Mouse (Mus musculus): ENCODE measurements at regions not wholly inside any gene's neighbourhood (a gene's known extent, or its start where the extent isn't known, plus 50 kb on each side); places are given as distances from the start of the nearest gene placed in this dataset.
"Not testable (repeated sequence)": the region's sequence is repeated elsewhere in the genome, so short reads cannot be mapped to it uniquely, and the experiment has no call there.

DNA sequence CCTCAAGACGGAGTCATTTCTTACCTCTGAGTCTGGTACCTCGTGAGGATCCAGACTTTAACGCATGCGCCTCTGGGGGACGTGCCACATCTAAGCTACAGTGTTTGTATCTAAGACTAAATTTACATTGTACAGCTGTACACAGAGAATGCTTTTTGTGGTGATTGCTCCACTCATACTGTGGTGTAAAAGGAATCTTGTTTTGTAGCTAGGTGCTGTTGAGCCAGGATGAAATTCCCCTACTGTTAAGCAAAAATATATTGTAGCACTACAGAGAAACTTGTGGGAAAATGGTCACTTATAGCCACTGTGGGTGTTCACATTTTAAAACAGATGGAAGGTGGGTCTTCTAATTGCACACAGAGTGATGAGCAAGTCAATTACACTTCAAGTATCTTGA lies 99.1 kb downstream of the Gpr63 start:
- Histone ChIP-seq H3K4me1 (ENCODE audit: control insufficient read depth, insufficient read depth, low read length) (no peaks in the 10 kb centered on the region), H3K27me3 (ENCODE audit: control insufficient read depth, insufficient read depth, low read length) (no peaks in the 10 kb centered on the region), H3K4me3 (replicated peaks; ENCODE audit: insufficient read depth, low read depth, low read length) (no peak overlapping the region), H3K27ac (ENCODE audit: insufficient read depth, low read length) (no peak overlapping the region)
- DNase-seq, result no peak
- TF ChIP-seq POLR2A (IDR thresholded peaks at IDR 0.05; ENCODE audit: borderline replicate concordance, insufficient read depth, low read length) (no peak), CTCF (IDR thresholded peaks at IDR 0.05; ENCODE audit: borderline replicate concordance, insufficient read depth, low read depth, low read length) (no peak)
- 89% methylated on average over 5 of the region's 5 CpGs for WGBS

DNA sequence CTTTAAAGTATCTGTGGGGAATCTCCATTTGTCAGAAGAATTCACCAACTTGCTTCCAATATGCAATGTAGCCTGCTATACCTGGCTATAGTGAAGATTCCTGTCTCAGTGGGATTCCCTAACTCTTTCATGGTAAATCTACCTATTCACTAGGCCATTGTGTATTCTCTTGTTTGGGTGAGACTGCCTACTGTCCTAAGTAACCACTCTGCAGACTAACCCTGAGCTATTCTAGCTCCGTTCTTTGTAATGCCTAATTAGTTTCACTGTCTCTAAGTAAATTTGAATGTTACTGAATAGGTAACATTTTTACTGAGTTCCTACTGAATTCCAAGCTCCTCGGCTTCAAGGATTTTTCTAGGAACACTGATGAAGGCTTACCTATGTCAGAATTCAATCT lies 126.5 kb downstream of the Gpr63 start:
- not testable (repeated sequence) for H3K27me3 ChIP-seq (ENCODE audit: control insufficient read depth, insufficient read depth, low read length); DNase-seq; H3K4me1 ChIP-seq (ENCODE audit: control insufficient read depth, insufficient read depth, low read length); H3K4me3 ChIP-seq (replicated peaks; ENCODE audit: insufficient read depth, low read depth, low read length); H3K27ac ChIP-seq (ENCODE audit: insufficient read depth, low read length)
- WGBS, result 36% methylated on average over 2 of the region's 2 CpGs

DNA sequence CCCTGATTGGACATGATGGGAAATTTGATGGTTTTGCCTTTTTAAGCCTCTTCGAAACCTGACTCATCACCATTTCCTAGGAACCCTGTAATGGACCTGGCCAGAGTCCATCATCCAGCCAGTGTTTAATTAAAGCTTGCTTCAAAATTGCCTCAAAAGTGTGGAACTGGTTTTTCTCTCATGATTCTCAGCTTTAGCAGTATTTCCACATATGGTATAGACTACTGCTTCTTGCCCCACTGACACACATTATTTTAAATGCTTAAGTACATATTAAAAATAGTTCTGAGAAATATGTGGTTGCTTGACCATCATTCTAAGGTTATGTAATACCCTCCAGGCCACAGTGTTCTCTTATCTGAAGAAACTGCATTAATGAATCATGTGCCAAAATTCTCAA lies 135.3 kb downstream of the Gpr63 start:
- 18% methylated on average over 1 of the region's 1 CpGs for whole genome bisulfite sequencing
- Histone ChIP-seq H3K4me1 (ENCODE audit: control insufficient read depth, insufficient read depth, low read length) (no peaks in the 10 kb centered on the region), H3K4me3 (replicated peaks; ENCODE audit: insufficient read depth, low read depth, low read length) (no peak overlapping the region), H3K27ac (ENCODE audit: insufficient read depth, low read length) (no peak overlapping the region), H3K27me3 (ENCODE audit: control insufficient read depth, insufficient read depth, low read length) (no peaks in the 10 kb centered on the region)
- TF ChIP-seq POLR2A (IDR thresholded peaks at IDR 0.05; ENCODE audit: borderline replicate concordance, insufficient read depth, low read length) (no peak), CTCF (IDR thresholded peaks at IDR 0.05; ENCODE audit: borderline replicate concordance, insufficient read depth, low read depth, low read length) (no peak)
- peak in 1 of 2 experiments; percentile 7 for DNase-seq

DNA sequence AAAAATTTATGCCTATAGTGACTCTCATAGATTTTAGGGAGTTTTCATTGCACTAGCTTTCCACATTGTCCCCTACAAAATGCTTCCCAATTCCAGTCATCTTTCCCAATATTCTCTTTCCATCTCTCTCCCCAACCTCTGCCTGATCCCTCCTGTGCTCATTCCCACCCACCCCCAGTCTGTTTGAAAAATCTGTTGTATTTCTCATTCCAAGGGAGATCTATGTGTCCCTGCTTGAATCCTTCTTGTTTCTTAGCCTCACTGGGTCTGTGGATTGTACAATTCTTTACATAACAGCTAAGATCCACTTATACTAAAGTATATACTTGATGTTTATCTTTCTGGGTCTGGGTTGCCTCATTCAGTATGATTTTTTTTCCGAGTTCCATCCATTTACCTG lies 101.4 kb downstream of the Fhl5 start:
- H3K4me1 ChIP-seq (ENCODE audit: control insufficient read depth, insufficient read depth, low read length), result no peaks in the 10 kb centered on the region
- no peak overlapping the region for H3K4me3 ChIP-seq (replicated peaks; ENCODE audit: insufficient read depth, low read depth, low read length)
- H3K27ac ChIP-seq (ENCODE audit: insufficient read depth, low read length), result no peak overlapping the region
- WGBS, result 64% methylated on average over 1 of the region's 1 CpGs
- TF ChIP-seq CTCF (IDR thresholded peaks at IDR 0.05; ENCODE audit: borderline replicate concordance, insufficient read depth, low read depth, low read length), result no peak
- TF ChIP-seq POLR2A (IDR thresholded peaks at IDR 0.05; ENCODE audit: borderline replicate concordance, insufficient read depth, low read length), result no peak
- no peak for DNase-seq
- no peaks in the 10 kb centered on the region for H3K27me3 ChIP-seq (ENCODE audit: control insufficient read depth, insufficient read depth, low read length)

Measured in cerebellum, adult 2 months (tissue).